Comparison of ENCODE assay signal across 14 mouse cellular contexts in the genomic region with DNA sequence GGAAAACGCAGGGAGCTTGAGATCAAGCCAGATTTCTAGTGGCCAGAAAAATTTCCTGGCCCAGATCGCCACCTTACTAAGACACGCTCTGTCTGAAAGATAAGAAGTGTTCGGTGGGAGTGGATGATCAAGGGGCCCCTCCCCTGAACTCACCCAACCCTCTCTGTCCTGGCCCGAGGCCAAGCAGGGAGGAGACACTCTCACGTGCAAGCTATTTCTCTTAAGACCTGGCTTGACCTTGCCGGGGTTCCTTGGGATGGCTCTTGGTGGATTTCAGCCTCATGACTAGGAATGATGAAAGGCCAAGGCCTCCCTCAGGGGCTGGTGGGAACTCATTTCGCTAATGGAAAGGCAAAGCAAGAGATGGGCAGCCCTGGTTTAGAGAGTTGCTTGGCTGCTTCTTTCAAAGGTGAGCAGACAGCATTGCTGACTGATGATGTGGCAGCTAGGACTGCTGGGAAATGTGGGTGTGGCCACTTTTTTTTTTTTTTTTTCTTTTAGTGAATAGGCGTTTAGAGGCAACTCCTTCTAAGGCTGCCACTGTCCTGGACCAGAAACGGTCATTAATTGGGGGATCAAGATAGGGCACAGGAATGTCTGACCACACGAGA. TPM values are rescaled to one million over a fixed set of nuclear protein-coding genes. Genes with fewer than 3 reads are reported as not detected.
A peak's percentile ranks its signal among the peaks of the same experiment; 100 is the strongest.
DNase-seq lines count a peak whose midpoint lies in the region; ATAC-seq and TF ChIP-seq lines count a peak whose summit lies in the region.
"Had no signal": no experiment of that assay in that cellular context is flagged by ENCODE, and none has a peak within 500 bp of the region (broad histone marks: within the 10 kb centered on the region; RNA-seq: fewer than 3 reads in every experiment).

A gene (minus strand): TSS at position 169 of the 611 bp plus-strand sequence.

- no peaks in the 10 kb centered on the region for H3K27me3 ChIP-seq in neural tube, embryonic 15.5 days (replicated peaks)
- no peaks in the 10 kb centered on the region for H3K27me3 ChIP-seq in forebrain, postnatal 0 days (ENCODE audit: insufficient read depth, low read length)
- H3K27me3 ChIP-seq: midbrain, embryonic 12.5 days had no signal

- H3K27ac ChIP-seq in gastrocnemius, adult 2 months = no peak within 1 kb of the TSS
- no peak within 1 kb of the TSS for H3K27ac ChIP-seq in neural tube, embryonic 15.5 days (replicated peaks)
- no peak within 1 kb of the TSS for H3K27ac ChIP-seq in forebrain, postnatal 0 days (ENCODE audit: low read depth, low read length)
- H3K27ac ChIP-seq: heart, embryonic 13.5 days; midbrain, embryonic 12.5 days had no signal

- no peak for ATAC-seq in neural tube, embryonic 15.5 days (ENCODE audit: low FRiP score)
- no peak for ATAC-seq in forebrain, postnatal 0 days

- intact Hi-C loops in gastrocnemius, adult 2 months (cut with DNase I) = no loop called here

- H3K4me2 ChIP-seq in neural tube, embryonic 15.5 days = no peak within 1 kb of the TSS
- no peak within 1 kb of the TSS for H3K4me2 ChIP-seq in forebrain, postnatal 0 days (ENCODE audit: low read depth)
- H3K4me2 ChIP-seq: heart, embryonic 13.5 days; midbrain, embryonic 12.5 days had no signal

- TF ChIP-seq CTCF in gastrocnemius, adult 2 months (IDR thresholded peaks at IDR 0.05) = no peak
- no peak for TF ChIP-seq CTCF in forebrain, postnatal 0 days (IDR thresholded peaks at IDR 0.05; ENCODE audit: low read depth)

- no peak within 1 kb of the TSS for H3K4me3 ChIP-seq in gastrocnemius, adult 2 months
- no peak within 1 kb of the TSS for H3K4me3 ChIP-seq in neural tube, embryonic 15.5 days (replicated peaks)
- no peak within 1 kb of the TSS for H3K4me3 ChIP-seq in forebrain, postnatal 0 days (ENCODE audit: low read depth, low read length)
- H3K4me3 ChIP-seq: heart, embryonic 13.5 days; midbrain, embryonic 12.5 days had no signal

- peak; percentile 18 for DNase-seq in gastrocnemius, adult 2 months
- no peak for DNase-seq in gastrocnemius, postnatal 4 days (ENCODE audit: low spot score in 2 of 2)
- peak; percentile 21 for DNase-seq in neural tube, embryonic 10.5 days (ENCODE audit: extremely low spot score, low spot score)
- peak; percentile 31 to 48 for DNase-seq in kidney, postnatal 4 days
- DNase-seq in urinary bladder, postnatal 25 days (ENCODE audit: low spot score) = peak; percentile 38
- no peak for DNase-seq in forebrain, postnatal 0 days
- no peak for DNase-seq in frontal cortex, postnatal 36 days (ENCODE audit: low spot score in 2 of 2)
- DNase-seq: cerebellum, adult 9-10 months had no signal

- WGBS in neural tube, embryonic 15.5 days = 92% methylated on average over 11 of the region's 11 CpGs
- WGBS in forebrain, postnatal 0 days = 89% methylated on average over 11 of the region's 11 CpGs

- H3K9me3 ChIP-seq in neural tube, embryonic 15.5 days (replicated peaks) = no peaks in the 10 kb centered on the region
- no peaks in the 10 kb centered on the region for H3K9me3 ChIP-seq in forebrain, postnatal 0 days (ENCODE audit: low read length)
- H3K9me3 ChIP-seq: heart, embryonic 13.5 days; midbrain, embryonic 12.5 days had no signal

- H3K4me1 ChIP-seq in neural tube, embryonic 15.5 days = 0 out of 2 replicates have a peak, but pooled peaks cover 3% of the 10 kb centered on the region
- H3K4me1 ChIP-seq in forebrain, postnatal 0 days (ENCODE audit: insufficient read depth) = no peaks in the 10 kb centered on the region; the same call in 1 of the 2 replicates
- H3K4me1 ChIP-seq: heart, embryonic 13.5 days had no signal

- H3K36me3 ChIP-seq in neural tube, embryonic 15.5 days = no peaks in the 10 kb centered on the region
- H3K36me3 ChIP-seq in forebrain, postnatal 0 days (ENCODE audit: insufficient read depth) = no peaks in the 10 kb centered on the region
- H3K36me3 ChIP-seq: heart, embryonic 13.5 days; midbrain, embryonic 12.5 days had no signal

- H3K9ac ChIP-seq in neural tube, embryonic 15.5 days (replicated peaks) = no peak within 1 kb of the TSS
- H3K9ac ChIP-seq in forebrain, postnatal 0 days = no peak within 1 kb of the TSS
- H3K9ac ChIP-seq: heart, embryonic 13.5 days; midbrain, embryonic 12.5 days had no signal

RNA-seq across cellular contexts. Expression of the gene that starts here (rescaled TPM):
- not detected for total RNA-seq in gastrocnemius, adult 2 months (2021)
- under 1 TPM; 0.74 to 0.88 TPM for total RNA-seq in gastrocnemius, postnatal 4 days (2021)
- polyA plus RNA-seq in neural tube, embryonic 15.5 days (2015; fragmentation: Nextera tagmentation; extraction: Ambion mirVana) = 0.47 TPM in 2 replicates
- not detected in 2 replicates for total RNA-seq in forebrain, postnatal 0 days (2014; rRNA removed)
- polyA plus RNA-seq in forebrain, postnatal 0 days (2015; fragmentation: Nextera tagmentation; extraction: Ambion mirVana) = 0.19 TPM in 1 of 2 replicates, not detected in the other
- polyA plus RNA-seq: C2C12; forebrain, embryonic 11.5 days; limb, embryonic 11.5 days; midbrain, embryonic 12.5 days had no signal

Comparison
In these comparisons a context has a peak if more than half of its experiments do, and no peak if none do; other contexts are left out.
1. Peak in DNase-seq in gastrocnemius, adult 2 months; RNA of the gene not detected or under 1 TPM.
2. DNase-seq: peak in neural tube, embryonic 10.5 days (single experiment), kidney, postnatal 4 days (2 of 2) and urinary bladder, postnatal 25 days (single experiment); none in gastrocnemius, postnatal 4 days (0 of 2), forebrain, postnatal 0 days (single experiment) and frontal cortex, postnatal 36 days (0 of 2).